Mouse (Mus musculus) layer of hippocampus, adult 9-10 months (tissue): ENCODE data around the gene Pycard.
"Not testable (repeated sequence)": the region's sequence is repeated elsewhere in the genome, so short reads cannot be mapped to it uniquely, and the experiment has no call there.

Experiments used
- DNase-seq: peaks from one replicate; pipeline ENCODE4 v3.0.0; 2022; ENCODE audit warnings: low spot score

The Pycard gene

GRCm38 (mm10) chr7:127993341-127993977 is at the start of gene Pycard:
Pycard (minus strand) TSS chr7:127993867.
- no peak for DNase-seq

GRCm38 (mm10) chr7:128042161-128042820 is 48.6 kb upstream of the Pycard start:
- not testable (repeated sequence) for DNase-seq

- no peak for DNase-seq
Measured at GRCm38 (mm10) chr7:128033616-128034015, 39.9 kb upstream of the Pycard start.

GRCm38 (mm10) chr7:128032989-128033293 is 39.3 kb upstream of the Pycard start:
- DNase-seq = no peak

- DNase-seq = no peak
Measured at GRCm38 (mm10) chr7:128032290-128032988, 38.8 kb upstream of the Pycard start.

- no peak for DNase-seq
Measured at GRCm38 (mm10) chr7:128031403-128031976, 37.8 kb upstream of the Pycard start.

- no peak for DNase-seq
Measured at GRCm38 (mm10) chr7:128025381-128025780, 31.7 kb upstream of the Pycard start.

GRCm38 (mm10) chr7:128024932-128025331 is 31.3 kb upstream of the Pycard start:
- no peak for DNase-seq

GRCm38 (mm10) chr7:128024364-128024763 is 30.7 kb upstream of the Pycard start:
- no peak for DNase-seq

- no peak for DNase-seq
Measured at GRCm38 (mm10) chr7:128023565-128023964, 29.9 kb upstream of the Pycard start.

- no peak for DNase-seq
Measured at GRCm38 (mm10) chr7:128022974-128023373, 29.3 kb upstream of the Pycard start.

- DNase-seq = no peak
Measured at GRCm38 (mm10) chr7:128019187-128019586, 25.5 kb upstream of the Pycard start.

GRCm38 (mm10) chr7:128018275-128018674 is 24.6 kb upstream of the Pycard start:
- no peak for DNase-seq

- DNase-seq = no peak
Measured at GRCm38 (mm10) chr7:128016650-128017049, 23.0 kb upstream of the Pycard start.

GRCm38 (mm10) chr7:128016134-128016533 is 22.5 kb upstream of the Pycard start:
- DNase-seq = not testable (repeated sequence)

- no peak for DNase-seq
Measured at GRCm38 (mm10) chr7:128013116-128013515, 19.4 kb upstream of the Pycard start.

GRCm38 (mm10) chr7:128012136-128012780 is 18.6 kb upstream of the Pycard start:
- DNase-seq = no peak

- DNase-seq = no peak
Measured at GRCm38 (mm10) chr7:128009715-128010340, 16.2 kb upstream of the Pycard start.

- DNase-seq = no peak
Measured at GRCm38 (mm10) chr7:128006193-128006592, 12.5 kb upstream of the Pycard start.

- DNase-seq = no peak
Measured at GRCm38 (mm10) chr7:128004487-128005362, 11.1 kb upstream of the Pycard start.

GRCm38 (mm10) chr7:128004150-128004486 is 10.5 kb upstream of the Pycard start:
- no peak for DNase-seq
